Mouse (Mus musculus) hindbrain, postnatal 0 days (tissue): ENCODE measurements around the gene Clk1. TPM values are rescaled to one million over a fixed set of nuclear protein-coding genes. Genes with fewer than 3 reads are reported as not detected.

Experiments used
- ATAC-seq: fragments of 200-750 bp; cut with Nextera tagmentation; 2 replicates; pipeline ENCODE4 v1.8.0; 2017; ENCODE audit warnings: mild to moderate bottlenecking, moderate TSS enrichment, moderate library complexity
- DNase-seq: peaks from one replicate; pipeline ENCODE4 v3.0.0-alpha.2; 2015; ENCODE audit warnings: low spot score
- H3K27ac ChIP-seq: fragments of 300-500 bp; sonication (generic); 2 replicates; pipeline ENCODE4 v1.5.1; 2014; ENCODE audit warnings: mild to moderate bottlenecking
- H3K27me3 ChIP-seq: fragments of 300-500 bp; sonication (generic); 2 replicates; pipeline ENCODE4 v1.6.1; 2014; ENCODE audit warnings: low read length, mixed read lengths; ENCODE audit not compliant: insufficient read depth
- H3K36me3 ChIP-seq: fragments of 300-500 bp; sonication (generic); 2 replicates; pipeline ENCODE4 v1.6.1; 2014; ENCODE audit warnings: low read length, mixed read lengths; ENCODE audit not compliant: insufficient read depth
- H3K4me1 ChIP-seq: fragments of 300-500 bp; sonication (generic); 2 replicates; pipeline ENCODE4 v1.6.1; 2014; ENCODE audit warnings: antibody characterized with exemption, low read length, mixed read lengths; ENCODE audit not compliant: insufficient read depth
- H3K4me2 ChIP-seq: fragments of 300-500 bp; sonication (generic); 2 replicates; pipeline ENCODE4 v1.6.1; 2014; ENCODE audit warnings: low read depth, mild to moderate bottlenecking, low read length, moderate library complexity, mixed read lengths
- H3K4me3 ChIP-seq: fragments of 300-500 bp; sonication (generic); 2 replicates; pipeline ENCODE4 v1.5.1; 2014; ENCODE audit warnings: low read length
- H3K9ac ChIP-seq: fragments of 300-500 bp; sonication (generic); replicated peaks from 2 replicates; pipeline ENCODE4 v1.6.1; 2014; ENCODE audit warnings: mild to moderate bottlenecking, low read length, moderate library complexity, mixed read lengths
- H3K9me3 ChIP-seq: fragments of 300-500 bp; sonication (generic); 2 replicates; pipeline ENCODE4 v1.6.1; 2016; ENCODE audit warnings: low read length, mixed read lengths
- CTCF ChIP-seq: IDR thresholded peaks from 2 replicates; pipeline ENCODE4 v1.5.1; 2016; ENCODE audit warnings: antibody characterized with exemption, control low read depth, low read depth
- WGBS: fragments of 180-500 bp; shearing (Covaris S2); extraction: QIAGEN DNeasy Blood & Tissue Kit; methylation state at CpG from one replicate; pipeline ENCODE4 v1.1.7; 2014; 5-methylcytosine and 5-hydroxymethylcytosine counted together
- polyA plus RNA-seq: library from polyadenylated mRNA; unstranded; fragments of >200 nt; fragmentation: Nextera tagmentation; extraction: Ambion mirVana; gene quantifications from 2 replicates; pipeline ENCODE4 v1.2.1, GENCODE M21; 2015
- total RNA-seq: library from RNA; depleted of rRNA; stranded (reverse); fragments of >200 nt; gene quantifications from 2 replicates; pipeline ENCODE4 v1.2.3, GENCODE M21; 2014

Gene Clk1
- total and polyA plus RNA-seq, 2 experiments from 2014 or later = 60.2 to 109 TPM

- TF ChIP-seq CTCF = no peak
- Histone ChIP-seq H3K27ac (no peak overlapping the region), H3K27me3 (no peaks in the 10 kb centered on the region), H3K9ac (no peak overlapping the region), H3K4me1 (no peaks in the 10 kb centered on the region), H3K4me2 (no peak overlapping the region), H3K36me3 (peaks cover 44% of the 10 kb centered on the region), H3K4me3 (no peak overlapping the region), H3K9me3 (no peaks in the 10 kb centered on the region)
- DNase-seq = no peak
- WGBS = 94% methylated on average over 6 of the region's 6 CpGs
- no peak for ATAC-seq
Measured at GRCm38 (mm10) chr1:58454316-58454715, 30.4 kb upstream of the Clk1 start.

GRCm38 (mm10) chr1:58448396-58448795, 24.5 kb upstream of the Clk1 start:
- H3K4me1 ChIP-seq = peaks cover 6% of the 10 kb centered on the region; the same call in 1 of the 2 replicates
- no peaks in the 10 kb centered on the region for H3K9me3 ChIP-seq
- no peak for DNase-seq
- no peak overlapping the region for H3K4me2 ChIP-seq
- WGBS = 90% methylated on average over 7 of the region's 7 CpGs
- H3K9ac ChIP-seq = no peak overlapping the region
- H3K27ac ChIP-seq = no peak overlapping the region
- H3K36me3 ChIP-seq = peaks cover 8% of the 10 kb centered on the region; the same call in 1 of the 2 replicates
- ATAC-seq = no peak
- no peaks in the 10 kb centered on the region for H3K27me3 ChIP-seq
- H3K4me3 ChIP-seq = no peak overlapping the region
- TF ChIP-seq CTCF = no peak

GRCm38 (mm10) chr1:58447766-58448165, 23.9 kb upstream of the Clk1 start:
- Histone ChIP-seq H3K9me3 (no peaks in the 10 kb centered on the region), H3K4me3 (no peak overlapping the region), H3K9ac (no peak overlapping the region), H3K27ac (no peak overlapping the region), H3K36me3 (peaks cover 8% of the 10 kb centered on the region; the same call in 1 of the 2 replicates), H3K4me1 (peaks cover 6% of the 10 kb centered on the region; the same call in 1 of the 2 replicates), H3K27me3 (no peaks in the 10 kb centered on the region), H3K4me2 (no peak overlapping the region)
- ATAC-seq = no peak
- no peak for DNase-seq
- TF ChIP-seq CTCF = no peak
- WGBS = 90% methylated on average over 7 of the region's 7 CpGs

DNA sequence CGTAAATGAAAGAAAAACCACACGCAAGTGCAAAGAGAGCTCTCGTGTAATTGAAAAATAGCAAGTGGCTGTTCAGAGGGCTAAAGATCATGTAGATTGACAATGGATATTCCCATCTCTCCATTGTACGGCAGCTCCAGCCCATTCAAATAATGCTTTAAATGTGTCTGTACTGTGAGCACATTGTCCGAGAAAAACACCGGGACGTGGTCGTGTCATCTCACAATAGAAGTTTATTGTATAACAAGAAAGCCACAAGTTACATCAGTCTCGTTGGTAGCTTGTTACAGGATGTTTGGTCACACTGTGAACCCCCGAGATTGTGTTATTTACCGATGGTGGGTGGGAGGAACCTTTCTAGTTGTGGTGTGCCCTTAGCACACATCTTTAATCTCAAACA, 22.0 kb upstream of the Clk1 start:
- 4% methylated on average over 11 of the region's 11 CpGs for WGBS
- Histone ChIP-seq H3K27ac (peak overlapping the region; percentile 91), H3K4me3 (peak overlapping the region; percentile 65), H3K9ac (peak overlapping the region; percentile 75), H3K4me1 (peaks cover 6% of the 10 kb centered on the region; the same call in 1 of the 2 replicates), H3K36me3 (peaks cover 4% of the 10 kb centered on the region; the same call in 1 of the 2 replicates), H3K9me3 (no peaks in the 10 kb centered on the region), H3K27me3 (no peaks in the 10 kb centered on the region), H3K4me2 (peak overlapping the region; percentile 62)
- ATAC-seq = no peak
- no peak for TF ChIP-seq CTCF
- no peak for DNase-seq

GRCm38 (mm10) chr1:58445143-58445722, 21.4 kb upstream of the Clk1 start, which contains the start of the genes Nif3l1 and Ppil3:
Nif3l1 (plus strand) TSS chr1:58445151.
Ppil3 (minus strand) TSS chr1:58445486.
- under 1% methylated on average over 33 of the region's 33 CpGs for WGBS
- Histone ChIP-seq H3K4me3 (peak within 1 kb of the TSS; percentile 65), H3K27ac (peak within 1 kb of the TSS; percentile 91), H3K9ac (peak within 1 kb of the TSS; percentile 75), H3K9me3 (no peaks in the 10 kb centered on the region), H3K36me3 (0 out of 2 replicates have a peak, but pooled peaks cover 3% of the 10 kb centered on the region), H3K4me1 (peaks cover 6% of the 10 kb centered on the region; the same call in 1 of the 2 replicates), H3K4me2 (peak within 1 kb of the TSS; percentile 62), H3K27me3 (no peaks in the 10 kb centered on the region)
- DNase-seq = peak; percentile 95
- peak; percentile 46; the same call in 1 of the 2 replicates for TF ChIP-seq CTCF
- peak; percentile 99 for ATAC-seq

GRCm38 (mm10) chr1:58444691-58445090, 20.8 kb upstream of the Clk1 start:
- Histone ChIP-seq H3K9ac (peak overlapping the region; percentile 75), H3K4me2 (peak overlapping the region; percentile 62), H3K27ac (peak overlapping the region; percentile 91), H3K36me3 (0 out of 2 replicates have a peak, but pooled peaks cover 3% of the 10 kb centered on the region), H3K27me3 (no peaks in the 10 kb centered on the region), H3K9me3 (no peaks in the 10 kb centered on the region), H3K4me1 (peaks cover 6% of the 10 kb centered on the region; the same call in 1 of the 2 replicates), H3K4me3 (peak overlapping the region; percentile 65)
- WGBS = 13% methylated on average over 10 of the region's 10 CpGs
- ATAC-seq (no peak), DNase-seq (no peak)
- no peak for TF ChIP-seq CTCF

GRCm38 (mm10) chr1:58424551-58424950, 685 bp upstream of the Clk1 start:
- H3K27ac ChIP-seq = no peak overlapping the region
- no peaks in the 10 kb centered on the region for H3K27me3 ChIP-seq
- H3K4me2 ChIP-seq = peak overlapping the region; percentile 72; the same call in 1 of the 2 replicates
- H3K4me3 ChIP-seq = no peak overlapping the region
- peaks cover 3% of the 10 kb centered on the region; the same call in 1 of the 2 replicates for H3K4me1 ChIP-seq
- H3K36me3 ChIP-seq = peaks cover 14% of the 10 kb centered on the region; the same call in 1 of the 2 replicates
- no peaks in the 10 kb centered on the region for H3K9me3 ChIP-seq
- DNase-seq (no peak), ATAC-seq (no peak)
- H3K9ac ChIP-seq = no peak overlapping the region
- WGBS = 75% methylated on average over 3 of the region's 3 CpGs
- no peak for TF ChIP-seq CTCF
